7 mouse cellular contexts compared by ENCODE assay signal in the genomic region with DNA sequence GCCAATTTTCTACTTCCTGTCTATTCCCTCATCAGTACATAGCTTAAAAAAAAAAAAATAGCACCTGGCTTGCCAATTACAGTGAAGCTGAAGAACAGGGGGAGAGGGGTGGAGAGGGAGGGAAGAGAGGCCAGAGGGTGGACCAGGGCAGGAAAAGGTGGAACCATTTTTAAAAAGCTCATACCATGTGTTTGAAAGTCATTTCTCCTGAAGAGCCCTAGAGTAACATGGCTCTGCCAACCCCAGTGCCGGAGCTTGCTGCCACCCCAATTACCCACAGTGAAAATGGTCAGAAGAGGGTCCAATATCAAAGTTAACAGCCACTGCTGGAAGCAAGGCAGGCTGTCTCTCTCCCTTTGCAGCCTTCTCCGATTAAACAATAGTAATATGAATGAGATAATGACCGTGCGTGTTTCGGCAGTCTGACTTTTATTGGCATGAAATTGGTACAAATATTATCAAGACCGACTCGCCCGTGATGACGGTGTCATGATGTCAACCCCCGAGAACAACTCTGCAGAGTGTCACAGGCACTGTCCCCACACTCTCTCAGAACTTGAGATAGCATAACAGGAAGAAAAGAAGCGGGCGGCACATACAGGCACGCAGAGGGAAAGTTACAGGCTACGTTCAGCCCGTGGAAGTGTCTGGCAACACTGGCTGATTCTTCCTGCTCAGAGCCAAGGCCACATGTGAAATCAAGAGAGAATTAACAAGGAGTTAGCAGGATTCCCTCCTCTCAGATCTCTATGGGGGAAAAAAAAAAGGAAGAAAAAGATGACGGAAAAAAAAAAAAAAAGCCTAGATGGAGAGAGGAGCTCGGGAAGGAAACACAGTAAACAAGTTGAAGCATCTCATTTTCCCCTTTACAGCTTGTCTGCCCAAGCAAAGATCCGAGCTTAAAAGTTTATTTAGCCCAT.
DNase-seq lines count a peak whose midpoint lies in the region; ATAC-seq lines count a peak whose summit lies in the region.

No protein-coding gene starts in this region.

- H3K9ac ChIP-seq in intestine, embryonic 16.5 days (ENCODE audit: low read depth, low read length) = peak overlapping the region; percentile 64
- H3K9ac ChIP-seq in lung, embryonic 16.5 days (ENCODE audit: low read length) = peak overlapping the region; percentile 52

- ATAC-seq in intestine, embryonic 16.5 days = peak; percentile 57
- ATAC-seq in lung, embryonic 16.5 days (ENCODE audit: low read depth) = peak; percentile 41

- WGBS in intestine, embryonic 16.5 days = 6% methylated on average over 18 of the region's 18 CpGs
- WGBS in lung, embryonic 16.5 days = under 1% methylated on average over 18 of the region's 18 CpGs

- H3K4me3 ChIP-seq in intestine, embryonic 16.5 days (ENCODE audit: low read length) = peak overlapping the region; percentile 46
- H3K4me3 ChIP-seq in lung, embryonic 16.5 days (ENCODE audit: low read length) = peak overlapping the region; percentile 50

- H3K9me3 ChIP-seq in intestine, embryonic 16.5 days (ENCODE audit: control insufficient read depth, low read length) = no peaks in the 10 kb centered on the region
- no peaks in the 10 kb centered on the region for H3K9me3 ChIP-seq in lung, embryonic 16.5 days (ENCODE audit: control insufficient read depth, low read length)

- peaks cover 36% of the 10 kb centered on the region for H3K4me1 ChIP-seq in intestine, embryonic 16.5 days (ENCODE audit: control insufficient read depth, insufficient read depth, low read length)
- peaks cover 38% of the 10 kb centered on the region for H3K4me1 ChIP-seq in lung, embryonic 16.5 days (replicated peaks; ENCODE audit: control insufficient read depth, insufficient read depth, low read length)

- H3K27ac ChIP-seq in intestine, embryonic 16.5 days (ENCODE audit: low read length) = peak overlapping the region; percentile 84
- H3K27ac ChIP-seq in lung, embryonic 16.5 days (ENCODE audit: low read length) = peak overlapping the region; percentile 80

- H3K36me3 ChIP-seq in intestine, embryonic 16.5 days (ENCODE audit: control insufficient read depth, insufficient read depth, low read length) = no peaks in the 10 kb centered on the region
- H3K36me3 ChIP-seq in lung, embryonic 16.5 days (ENCODE audit: control insufficient read depth, insufficient read depth, low read length) = no peaks in the 10 kb centered on the region

- H3K27me3 ChIP-seq in intestine, embryonic 16.5 days (replicated peaks; ENCODE audit: control insufficient read depth, insufficient read depth, low read length) = no peaks in the 10 kb centered on the region
- H3K27me3 ChIP-seq in lung, embryonic 16.5 days (ENCODE audit: control insufficient read depth, insufficient read depth, low read depth, low read length) = no peaks in the 10 kb centered on the region

- peak overlapping the region; percentile 66 for H3K4me2 ChIP-seq in intestine, embryonic 16.5 days (ENCODE audit: low read depth, low read length)
- H3K4me2 ChIP-seq in lung, embryonic 16.5 days (ENCODE audit: low read depth, low read length) = peak overlapping the region; percentile 64

- DNase-seq in CD8-positive naive resting alpha-beta T cell, adult 2 months (ENCODE audit: low read depth in 2 of 2, low spot score in 2 of 2) = peak; percentile 68 to 73
- DNase-seq in adrenal gland, postnatal 25 days = peak; percentile 10
- peak; percentile 96 for DNase-seq in heart, adult 11 months
- DNase-seq in spleen, adult 12 weeks (ENCODE audit: low spot score) = peak; percentile 26
- no peak for DNase-seq in right cerebral cortex, adult 18-20 months
